Mouse (Mus musculus) bone marrow, adult 2 months (tissue): ENCODE results near the gene Kcnh3. TPM values are rescaled to one million over a fixed set of nuclear protein-coding genes. Genes with fewer than 3 reads are reported as not detected.

ENCODE experiments used
- H3K27ac ChIP-seq: fragments of 200-500 bp; 2 replicates; pipeline ENCODE4 v1.5.1; 2012; ENCODE audit warnings: low read depth, mild to moderate bottlenecking, control low read depth, inconsistent platforms, low read length; ENCODE audit not compliant: control insufficient read depth, poor library complexity, insufficient read depth
- H3K4me1 ChIP-seq: fragments of 200-500 bp; 2 replicates; pipeline ENCODE4 v1.6.1; 2011; ENCODE audit warnings: low read length; ENCODE audit not compliant: control insufficient read depth, insufficient read depth
- H3K4me3 ChIP-seq: fragments of 200-500 bp; replicated peaks from 2 replicates; pipeline ENCODE3; 2011; ENCODE audit warnings: mild to moderate bottlenecking, low read depth, low read length, control low read depth; ENCODE audit not compliant: control insufficient read depth
- CTCF ChIP-seq: fragments of 200-500 bp; IDR thresholded peaks from 2 replicates; pipeline ENCODE4 v1.5.1; 2011; ENCODE audit warnings: low read length, control low read depth; ENCODE audit not compliant: control insufficient read depth, insufficient read depth
- POLR2A ChIP-seq: fragments of 200-500 bp; IDR thresholded peaks from 2 replicates; pipeline ENCODE4 v1.6.1; 2011; ENCODE audit warnings: low read depth, mild to moderate bottlenecking, control low read depth, low read length, borderline replicate concordance; ENCODE audit not compliant: control insufficient read depth
- WGBS: fragments of 180-500 bp; shearing (Covaris S2); methylation state at CpG from one replicate; pipeline ENCODE4 v1.1.7; 2018; 5-methylcytosine and 5-hydroxymethylcytosine counted together
- polyA plus RNA-seq: library from polyadenylated mRNA; stranded (reverse); fragments of >200 nt; gene quantifications from 2 replicates; pipeline ENCODE4 v1.2.4, GENCODE M21; 2011; ENCODE audit warnings: low replicate concordance; ENCODE audit not compliant: missing spikeins, insufficient read depth, insufficient read length

Kcnh3 gene
- polyA plus RNA-seq, 1 experiment: 0.47 TPM

DNA sequence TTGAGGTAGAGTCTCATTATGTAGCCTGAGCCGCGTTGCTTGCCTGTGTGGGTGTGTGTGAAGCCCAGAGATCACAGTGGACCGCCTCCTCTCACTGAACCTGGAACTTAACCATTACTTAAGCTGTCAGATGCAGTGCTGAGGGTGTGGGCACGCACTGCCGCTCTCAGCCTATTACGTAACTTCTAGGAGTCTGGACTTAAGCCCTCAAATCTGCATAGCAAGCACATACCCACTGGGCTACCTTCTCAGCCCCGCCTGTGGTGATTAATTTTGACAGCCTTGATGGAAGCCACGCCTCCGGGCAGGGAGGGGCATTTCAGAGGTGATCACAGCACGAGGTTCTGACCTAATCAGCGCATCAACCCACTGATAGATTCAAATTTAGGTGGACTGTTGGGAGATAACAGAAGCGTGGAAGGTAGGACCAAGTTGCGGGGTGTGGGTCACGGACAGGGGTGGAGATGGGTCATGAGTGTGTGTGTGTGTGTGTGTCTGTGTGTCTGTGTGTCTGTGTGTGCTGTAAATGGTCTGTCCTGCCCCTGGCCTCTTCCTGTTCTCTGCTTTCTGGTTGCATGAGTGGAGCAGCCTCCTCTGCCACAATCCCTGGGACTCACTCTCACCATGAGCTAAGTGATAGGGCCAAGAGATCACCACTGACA is 60.0 kb downstream of the Kcnh3 start:
- Histone ChIP-seq H3K4me3 (no peak overlapping the region), H3K27ac (no peak overlapping the region), H3K4me1 (no peaks in the 10 kb centered on the region; the same call in 1 of the 2 replicates)
- TF ChIP-seq POLR2A: no peak
- no peak for TF ChIP-seq CTCF
- 21% methylated on average over 14 of the region's 14 CpGs for WGBS

DNA sequence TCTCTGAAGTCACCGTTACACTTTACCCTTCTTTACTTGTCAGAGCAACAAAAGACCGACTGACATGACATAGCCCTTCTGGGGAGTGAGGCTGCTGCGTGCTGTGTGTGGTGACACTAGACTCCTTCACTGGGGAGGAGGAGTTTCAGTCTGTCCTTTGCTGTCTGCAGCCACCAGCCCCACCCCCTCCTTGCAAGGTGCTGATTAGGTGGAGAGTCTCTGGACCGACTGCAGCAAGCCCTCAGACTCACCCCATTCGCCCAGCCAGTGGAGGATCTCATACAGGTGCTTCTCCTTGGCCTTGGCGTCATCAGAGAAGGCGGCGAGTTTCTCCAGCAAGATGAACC is 60.5 kb downstream of the Kcnh3 start:
- WGBS: 68% methylated on average over 8 of the region's 8 CpGs
- H3K4me3 ChIP-seq: no peak overlapping the region
- TF ChIP-seq CTCF (no peak), POLR2A (no peak)
- no peaks in the 10 kb centered on the region; the same call in 1 of the 2 replicates for H3K4me1 ChIP-seq
- H3K27ac ChIP-seq: no peak overlapping the region

DNA sequence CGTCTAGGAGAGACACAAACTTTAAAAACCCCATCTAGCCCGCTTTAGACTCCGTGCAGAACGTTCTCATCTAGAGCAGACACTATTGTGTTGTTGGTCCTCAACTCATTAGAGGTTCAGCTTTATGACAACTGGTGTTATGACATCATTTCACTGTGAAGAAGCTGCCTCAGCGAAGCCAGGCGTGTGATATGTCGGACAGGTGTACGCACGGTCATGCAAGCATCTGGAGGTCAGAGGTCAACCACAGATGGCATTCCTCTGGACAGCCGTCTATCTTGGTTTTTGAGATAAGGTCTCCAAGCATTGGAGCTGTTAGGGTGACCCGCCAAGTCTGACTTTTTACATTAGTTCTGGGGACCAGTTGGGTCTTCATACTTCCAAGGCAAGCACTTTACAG is 65.9 kb downstream of the Kcnh3 start:
- TF ChIP-seq POLR2A: no peak
- no peak for TF ChIP-seq CTCF
- Histone ChIP-seq H3K4me3 (no peak overlapping the region), H3K27ac (no peak overlapping the region), H3K4me1 (no peaks in the 10 kb centered on the region)
- WGBS: 86% methylated on average over 11 of the region's 11 CpGs

Other genes starting within 250 kb of the Kcnh3 start
- 168 and 176 TPM in 2 replicates for gene Tuba1c, start 195.0 kb upstream of the Kcnh3 start, polyA plus RNA-seq
- gene Prph, start 169.7 kb upstream of the Kcnh3 start, polyA plus RNA-seq: not detected in 2 replicates
- 94.5 and 103 TPM in 2 replicates for gene Troap, start 150.3 kb upstream of the Kcnh3 start, polyA plus RNA-seq
- 0.66 and 2.4 TPM in 2 replicates for gene C1ql4, start 137.0 kb upstream of the Kcnh3 start, polyA plus RNA-seq
- gene Dnajc22, start 131.7 kb upstream of the Kcnh3 start, polyA plus RNA-seq: 1.6 TPM in 1 of 2 replicates, not detected in the other
- 0.52 and 2.5 TPM in 2 replicates for gene Spats2, start 98.9 kb upstream of the Kcnh3 start, polyA plus RNA-seq
- 31.9 and 39.0 TPM in 2 replicates for gene Mcrs1, start 27.1 kb downstream of the Kcnh3 start, polyA plus RNA-seq
- gene Prpf40b, start 70.2 kb downstream of the Kcnh3 start, polyA plus RNA-seq: 7.9 and 16.0 TPM in 2 replicates
- not detected in 2 replicates for gene Fam186b, start 71.0 kb downstream of the Kcnh3 start, polyA plus RNA-seq
- gene Fmnl3, start 145.6 kb downstream of the Kcnh3 start, polyA plus RNA-seq: 13.0 and 17.7 TPM in 2 replicates
- gene Tmbim6, start 168.0 kb downstream of the Kcnh3 start, polyA plus RNA-seq: 93.5 and 146 TPM in 2 replicates
- 2.2 and 4.0 TPM in 2 replicates for gene Nckap5l, start 232.9 kb downstream of the Kcnh3 start, polyA plus RNA-seq
- 7.2 and 13.4 TPM in 2 replicates for gene Bcdin3d, start 249.9 kb downstream of the Kcnh3 start, polyA plus RNA-seq